Mouse (Mus musculus): ENCODE measurements around the gene Gm8257. TPM values are rescaled to one million over a fixed set of nuclear protein-coding genes. Genes with fewer than 3 reads are reported as not detected.
"Not testable (repeated sequence)": the region's sequence is repeated elsewhere in the genome, so short reads cannot be mapped to it uniquely, and the experiment has no call there.

Gene Gm8257
- not detected for total RNA-seq (2022)

GRCm38 (mm10) chr14:44706356-44706755 lies at the start of gene Gm8257:
Gene Gm8257, minus strand, starts transcription at chr14:44706456.
- not testable (repeated sequence) for DNase-seq (ENCODE audit: low spot score in 2 of 2)

DNA sequence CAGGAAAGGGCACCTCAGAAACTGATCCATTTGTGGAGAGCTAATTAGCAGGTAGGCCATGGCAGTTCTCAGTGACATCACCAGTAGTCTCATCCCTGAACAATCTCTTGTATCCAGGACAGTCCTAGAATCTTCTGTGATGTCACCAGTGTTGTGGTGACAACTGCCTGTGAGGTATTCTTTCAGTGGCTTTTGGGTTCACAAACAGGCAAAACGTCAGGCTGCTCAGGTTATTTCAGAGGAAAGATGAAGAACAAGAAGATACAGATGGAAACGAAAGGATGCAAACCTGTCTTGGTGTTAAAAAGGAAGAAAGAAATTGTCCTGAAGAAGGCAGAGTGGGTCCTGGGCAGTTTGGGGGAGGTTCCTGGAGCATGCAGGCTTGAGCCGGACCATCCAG lies 44.0 kb upstream of the Gm8257 start, which contains the start of gene Gm8267:
Gm8267 (minus strand) TSS at position 101 of the 400 bp plus-strand sequence.
- DNase-seq (ENCODE audit: low spot score in 2 of 2), result no peak

GRCm38 (mm10) chr14:44742789-44743188 lies 36.5 kb upstream of the Gm8257 start:
- DNase-seq (ENCODE audit: low spot score in 2 of 2), result not testable (repeated sequence)

GRCm38 (mm10) chr14:44730711-44731110 lies 24.5 kb upstream of the Gm8257 start:
- peak in 1 of 2 experiments; percentile 35 for DNase-seq (ENCODE audit: low spot score in 2 of 2)

GRCm38 (mm10) chr14:44627737-44628136 lies 78.5 kb downstream of the Gm8257 start, which contains the start of gene Gm5624:
Gene Gm5624, minus strand, starts transcription at chr14:44627938.
- not testable (repeated sequence) for DNase-seq (ENCODE audit: low spot score in 2 of 2)

Other genes with a start within 250 kb of the Gm8257 start
- gene BC061237, start 214.0 kb downstream of the Gm8257 start, total RNA-seq (2022), result not detected
- gene Gm17093, start 188.2 kb downstream of the Gm8257 start, total RNA-seq (2022), result not detected
- gene Gm8247, start 123.3 kb downstream of the Gm8257 start, total RNA-seq (2022), result not detected
- not detected for gene Gm5624, start 78.5 kb downstream of the Gm8257 start, total RNA-seq (2022)
- gene Gm8267, start 43.9 kb upstream of the Gm8257 start, total RNA-seq (2022), result not detected
- 1 to 10 TPM in 1 of 4 experiments, under 1 TPM in 3; 0.58 to 1.2 (median 0.82) TPM for gene Ptgdr, start 152.9 kb upstream of the Gm8257 start, total RNA-seq (2022)